Mouse (Mus musculus) heart, embryonic 15.5 days (tissue): ENCODE data around the gene Acp1. TPM values are rescaled to one million over a fixed set of nuclear protein-coding genes. Genes with fewer than 3 reads are reported as not detected.

Experiments used
- ATAC-seq: fragments of 200-750 bp; cut with Nextera tagmentation; replicated peaks from 2 replicates; pipeline ENCODE4 v1.8.0; 2017; ENCODE audit warnings: low read depth, moderate TSS enrichment; ENCODE audit not compliant: insufficient number of reproducible peaks, insufficient read depth, low FRiP score
- H3K27ac ChIP-seq: fragments of 300-500 bp; sonication (generic); 2 replicates; pipeline ENCODE4 v1.5.1; 2015; ENCODE audit warnings: mild to moderate bottlenecking, inconsistent platforms
- H3K27me3 ChIP-seq: fragments of 300-500 bp; sonication (generic); 2 replicates; pipeline ENCODE4 v1.6.1; 2015; ENCODE audit warnings: inconsistent platforms
- H3K36me3 ChIP-seq: fragments of 300-500 bp; sonication (generic); 2 replicates; pipeline ENCODE4 v1.6.1; 2015; ENCODE audit warnings: mild to moderate bottlenecking, inconsistent platforms
- H3K4me1 ChIP-seq: fragments of 300-500 bp; sonication (generic); replicated peaks from 2 replicates; pipeline ENCODE4 v1.6.1; 2015; ENCODE audit warnings: inconsistent platforms
- H3K4me2 ChIP-seq: fragments of 300-500 bp; sonication (generic); 2 replicates; pipeline ENCODE4 v1.6.1; 2015; ENCODE audit warnings: inconsistent platforms, mild to moderate bottlenecking, moderate library complexity
- H3K4me3 ChIP-seq: fragments of 300-500 bp; sonication (generic); 2 replicates; pipeline ENCODE4 v1.5.1; 2015; ENCODE audit warnings: mild to moderate bottlenecking, inconsistent platforms
- H3K9ac ChIP-seq: fragments of 300-500 bp; sonication (generic); 2 replicates; pipeline ENCODE4 v1.6.1; 2015; ENCODE audit warnings: mild to moderate bottlenecking, inconsistent platforms
- H3K9me3 ChIP-seq: fragments of 300-500 bp; sonication (generic); replicated peaks from 2 replicates; pipeline ENCODE4 v1.6.1; 2016; ENCODE audit warnings: inconsistent platforms
- WGBS: fragments of 180-500 bp; shearing (Covaris S2); methylation state at CpG from one replicate; pipeline ENCODE4 v1.1.7; 2015; ENCODE audit warnings: mixed read lengths; 5-methylcytosine and 5-hydroxymethylcytosine counted together
- polyA plus RNA-seq: library from polyadenylated mRNA; unstranded; fragments of >200 nt; fragmentation: Nextera tagmentation; extraction: Ambion mirVana; gene quantifications from 2 replicates; pipeline ENCODE4 v1.2.1, GENCODE M21; 2015

Gene Acp1
- polyA plus RNA-seq, 1 experiment from 2014 or later = 88.4 TPM

- peak overlapping the region; percentile 20 for H3K27ac ChIP-seq
- no peaks in the 10 kb centered on the region for H3K27me3 ChIP-seq
- no peaks in the 10 kb centered on the region for H3K36me3 ChIP-seq
- H3K4me2 ChIP-seq = no peak overlapping the region
- no peaks in the 10 kb centered on the region for H3K9me3 ChIP-seq
- H3K4me1 ChIP-seq = peaks cover 9% of the 10 kb centered on the region
- no peak overlapping the region for H3K4me3 ChIP-seq
- 44% methylated on average over 2 of the region's 2 CpGs for WGBS
- peak; percentile 43; the same call in 1 of the 2 replicates for ATAC-seq
- H3K9ac ChIP-seq = no peak overlapping the region
Measured at GRCm38 (mm10) chr12:30864347-30864746, 47.0 kb downstream of the Acp1 start.

GRCm38 (mm10) chr12:30856172-30856571 lies 55.2 kb downstream of the Acp1 start:
- no peak for ATAC-seq
- Histone ChIP-seq H3K9me3 (no peaks in the 10 kb centered on the region), H3K4me3 (no peak overlapping the region), H3K27me3 (no peaks in the 10 kb centered on the region), H3K4me1 (no peaks in the 10 kb centered on the region), H3K9ac (no peak overlapping the region), H3K36me3 (no peaks in the 10 kb centered on the region), H3K27ac (no peak overlapping the region), H3K4me2 (no peak overlapping the region)
- 84% methylated on average over 5 of the region's 5 CpGs for WGBS

- WGBS = 72% methylated on average over 6 of the region's 6 CpGs
- ATAC-seq = no peak
- Histone ChIP-seq H3K36me3 (no peaks in the 10 kb centered on the region), H3K4me3 (no peak overlapping the region), H3K9me3 (no peaks in the 10 kb centered on the region), H3K4me2 (no peak overlapping the region), H3K9ac (no peak overlapping the region), H3K27me3 (no peaks in the 10 kb centered on the region), H3K4me1 (0 out of 2 replicates have a peak, but pooled peaks cover 2% of the 10 kb centered on the region), H3K27ac (no peak overlapping the region)
Measured at GRCm38 (mm10) chr12:30855442-30856159, 55.8 kb downstream of the Acp1 start.

GRCm38 (mm10) chr12:30851871-30852270 lies 59.5 kb downstream of the Acp1 start:
- Histone ChIP-seq H3K4me1 (0 out of 2 replicates have a peak, but pooled peaks cover 2% of the 10 kb centered on the region), H3K36me3 (no peaks in the 10 kb centered on the region), H3K9ac (no peak overlapping the region), H3K9me3 (no peaks in the 10 kb centered on the region), H3K4me2 (no peak overlapping the region), H3K27ac (no peak overlapping the region), H3K4me3 (no peak overlapping the region), H3K27me3 (no peaks in the 10 kb centered on the region)
- no peak for ATAC-seq
- 76% methylated on average over 6 of the region's 6 CpGs for WGBS

GRCm38 (mm10) chr12:30850902-30851301 lies 60.5 kb downstream of the Acp1 start:
- H3K9me3 ChIP-seq = no peaks in the 10 kb centered on the region
- H3K36me3 ChIP-seq = no peaks in the 10 kb centered on the region
- no peak for ATAC-seq
- no peak overlapping the region for H3K27ac ChIP-seq
- H3K4me2 ChIP-seq = no peak overlapping the region
- no peak overlapping the region for H3K4me3 ChIP-seq
- no peak overlapping the region for H3K9ac ChIP-seq
- H3K27me3 ChIP-seq = no peaks in the 10 kb centered on the region
- 25% methylated on average over 2 of the region's 2 CpGs for WGBS
- H3K4me1 ChIP-seq = 0 out of 2 replicates have a peak, but pooled peaks cover 2% of the 10 kb centered on the region

- Histone ChIP-seq H3K4me2 (no peak overlapping the region), H3K4me1 (0 out of 2 replicates have a peak, but pooled peaks cover 2% of the 10 kb centered on the region), H3K27me3 (no peaks in the 10 kb centered on the region), H3K9ac (no peak overlapping the region), H3K4me3 (no peak overlapping the region), H3K9me3 (no peaks in the 10 kb centered on the region), H3K36me3 (no peaks in the 10 kb centered on the region), H3K27ac (no peak overlapping the region)
- no peak for ATAC-seq
- 64% methylated on average over 1 of the region's 1 CpGs for WGBS
Measured at GRCm38 (mm10) chr12:30848521-30848920, 62.9 kb downstream of the Acp1 start.

Other genes starting within 250 kb of the Acp1 start
- gene Alkal2, start 27.3 kb downstream of the Acp1 start, polyA plus RNA-seq = 0.13 and 0.28 TPM in 2 replicates
- 5.2 and 6.5 TPM in 2 replicates for gene Sh3yl1, start 79 bp upstream of the Acp1 start, polyA plus RNA-seq
- gene Fam110c, start 162.3 kb upstream of the Acp1 start, polyA plus RNA-seq = 3.1 and 3.4 TPM in 2 replicates